Mouse (Mus musculus): ENCODE results near the gene Tlr7. TPM values are rescaled to one million over a fixed set of nuclear protein-coding genes. Genes with fewer than 3 reads are reported as not detected.
"Not testable (repeated sequence)": the region's sequence is repeated elsewhere in the genome, so short reads cannot be mapped to it uniquely, and the experiment has no call there.

The Tlr7 gene
- polyA plus RNA-seq, 1 experiment, result 2.1 TPM

- Histone ChIP-seq H3K4me1 (ENCODE audit: control insufficient read depth, insufficient read depth, insufficient read length, low read length) (no peaks in the 10 kb centered on the region), H3K4me3 (ENCODE audit: insufficient read depth, low read depth, low read length) (no peak overlapping the region), H3K27ac (replicated peaks; ENCODE audit: low read depth, low read length) (peak overlapping the region; percentile 68)
These were observed 1.8 kb downstream of the Tlr7 start for GRCm38 (mm10) chrX:167328519-167328918.

DNA sequence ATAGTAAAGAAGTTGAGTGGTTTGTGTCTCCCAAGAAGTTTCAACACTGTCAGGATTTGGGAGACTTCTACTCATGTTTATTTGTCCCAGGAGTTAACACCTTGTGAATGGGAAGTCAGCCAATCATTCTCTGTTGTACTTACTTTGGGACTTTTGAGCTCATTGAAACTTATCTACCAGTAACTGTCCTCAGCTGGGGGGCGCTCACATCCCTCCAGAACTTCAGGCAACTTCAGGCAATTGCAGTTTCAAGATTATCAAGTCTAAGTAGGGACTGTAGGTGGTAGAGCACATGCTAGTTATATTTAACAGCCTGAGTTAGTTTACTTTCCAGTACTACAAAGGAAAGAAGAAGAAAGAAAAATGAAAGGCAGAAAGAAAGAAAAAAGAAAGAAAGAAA lies 6.6 kb downstream of the Tlr7 start:
- Histone ChIP-seq H3K4me1 (ENCODE audit: control insufficient read depth, insufficient read depth, insufficient read length, low read length) (no peaks in the 10 kb centered on the region), H3K27ac (replicated peaks; ENCODE audit: low read depth, low read length) (no peak overlapping the region), H3K4me3 (ENCODE audit: insufficient read depth, low read depth, low read length) (no peak overlapping the region)

- H3K4me3 ChIP-seq (ENCODE audit: insufficient read depth, low read depth, low read length), result no peak overlapping the region
- H3K4me1 ChIP-seq (ENCODE audit: control insufficient read depth, insufficient read depth, insufficient read length, low read length), result no peaks in the 10 kb centered on the region
- no peak overlapping the region for H3K27ac ChIP-seq (replicated peaks; ENCODE audit: low read depth, low read length)
These were observed 9.0 kb downstream of the Tlr7 start for GRCm38 (mm10) chrX:167321233-167321806.

DNA sequence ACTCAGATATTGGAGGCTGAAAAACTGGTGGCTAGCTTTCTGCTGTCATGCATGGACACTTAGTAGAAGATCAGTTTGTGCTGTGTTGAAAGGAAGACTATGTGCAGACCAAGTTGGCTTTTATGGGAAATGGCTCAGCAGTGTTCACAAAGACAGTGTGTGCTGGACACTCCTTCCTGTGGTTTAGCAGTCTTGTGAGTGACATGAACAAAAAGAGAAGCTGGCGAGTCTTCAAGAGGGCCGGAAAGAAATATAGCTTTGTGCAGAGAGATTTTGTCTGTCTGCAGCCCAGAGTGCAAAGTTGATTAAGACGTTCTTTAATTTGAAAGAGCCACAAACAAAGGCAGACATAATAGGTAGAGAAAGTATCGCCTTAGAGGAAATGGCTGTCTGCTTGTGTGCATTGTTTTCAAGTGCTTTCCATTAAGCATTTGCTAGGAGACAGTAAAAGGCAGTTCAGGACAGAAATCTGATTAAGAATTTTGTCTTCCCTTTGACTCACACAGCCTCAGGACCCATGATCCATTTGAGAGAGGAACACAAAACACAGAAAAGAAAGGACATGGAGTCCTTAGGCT lies 11.4 kb downstream of the Tlr7 start:
- H3K4me1 ChIP-seq (ENCODE audit: control insufficient read depth, insufficient read depth, insufficient read length, low read length), result no peaks in the 10 kb centered on the region
- H3K27ac ChIP-seq (replicated peaks; ENCODE audit: low read depth, low read length), result peak overlapping the region; percentile 26
- H3K4me3 ChIP-seq (ENCODE audit: insufficient read depth, low read depth, low read length), result no peak overlapping the region

- Histone ChIP-seq H3K4me3 (ENCODE audit: insufficient read depth, low read depth, low read length) (no peak overlapping the region), H3K27ac (replicated peaks; ENCODE audit: low read depth, low read length) (no peak overlapping the region), H3K4me1 (ENCODE audit: control insufficient read depth, insufficient read depth, insufficient read length, low read length) (no peaks in the 10 kb centered on the region)
These were observed 14.6 kb downstream of the Tlr7 start for GRCm38 (mm10) chrX:167315766-167316165.

- no peak overlapping the region for H3K4me3 ChIP-seq (ENCODE audit: insufficient read depth, low read depth, low read length)
- H3K27ac ChIP-seq (replicated peaks; ENCODE audit: low read depth, low read length), result no peak overlapping the region; the same call in 1 of the 2 replicates
- H3K4me1 ChIP-seq (ENCODE audit: control insufficient read depth, insufficient read depth, insufficient read length, low read length), result no peaks in the 10 kb centered on the region
These were observed 15.1 kb downstream of the Tlr7 start for GRCm38 (mm10) chrX:167315093-167315726.

- not testable (repeated sequence) for H3K27ac ChIP-seq (replicated peaks; ENCODE audit: low read depth, low read length); H3K4me3 ChIP-seq (ENCODE audit: insufficient read depth, low read depth, low read length); H3K4me1 ChIP-seq (ENCODE audit: control insufficient read depth, insufficient read depth, insufficient read length, low read length)
These were observed 28.3 kb downstream of the Tlr7 start for GRCm38 (mm10) chrX:167302061-167302460.

GRCm38 (mm10) chrX:167276953-167277352 lies 53.4 kb downstream of the Tlr7 start:
- Histone ChIP-seq H3K27ac (replicated peaks; ENCODE audit: low read depth, low read length) (no peak overlapping the region), H3K4me3 (ENCODE audit: insufficient read depth, low read depth, low read length) (peak overlapping the region; percentile 33; the same call in 1 of the 2 replicates), H3K4me1 (ENCODE audit: control insufficient read depth, insufficient read depth, insufficient read length, low read length) (no peaks in the 10 kb centered on the region)

GRCm38 (mm10) chrX:167276551-167276950 lies 53.8 kb downstream of the Tlr7 start:
- no peaks in the 10 kb centered on the region for H3K4me1 ChIP-seq (ENCODE audit: control insufficient read depth, insufficient read depth, insufficient read length, low read length)
- H3K4me3 ChIP-seq (ENCODE audit: insufficient read depth, low read depth, low read length), result peak overlapping the region; percentile 33; the same call in 1 of the 2 replicates
- no peak overlapping the region for H3K27ac ChIP-seq (replicated peaks; ENCODE audit: low read depth, low read length)

DNA sequence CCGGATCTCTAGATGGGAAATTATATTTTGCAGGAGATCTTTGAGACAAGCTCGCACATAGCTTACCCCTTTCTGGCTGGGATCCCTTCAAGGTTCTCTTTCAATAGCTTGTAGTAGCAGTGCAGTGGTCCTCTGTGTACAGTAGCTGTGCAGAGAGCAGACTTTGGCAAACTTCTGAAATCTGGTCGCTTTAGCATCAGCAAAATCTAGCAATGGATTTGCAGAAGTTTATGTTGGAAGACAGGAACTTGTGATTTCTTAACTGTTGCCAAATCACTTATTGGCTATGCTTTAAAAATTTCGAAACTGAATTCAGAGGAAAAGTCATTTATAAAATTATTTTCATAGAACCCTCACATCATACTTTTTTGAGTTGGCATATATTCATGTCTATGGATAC lies 66.3 kb downstream of the Tlr7 start, which contains the start of gene Tlr8:
Gene Tlr8 (minus strand): TSS at position 244 of the 400 bp plus-strand sequence.
- Histone ChIP-seq H3K4me3 (ENCODE audit: insufficient read depth, low read depth, low read length) (peak within 1 kb of the TSS; percentile 18; the same call in 1 of the 2 replicates), H3K4me1 (ENCODE audit: control insufficient read depth, insufficient read depth, insufficient read length, low read length) (no peaks in the 10 kb centered on the region), H3K27ac (replicated peaks; ENCODE audit: low read depth, low read length) (peak within 1 kb of the TSS; percentile 37)

GRCm38 (mm10) chrX:167263530-167263929 lies 66.8 kb downstream of the Tlr7 start:
- peak overlapping the region; percentile 18; the same call in 1 of the 2 replicates for H3K4me3 ChIP-seq (ENCODE audit: insufficient read depth, low read depth, low read length)
- H3K4me1 ChIP-seq (ENCODE audit: control insufficient read depth, insufficient read depth, insufficient read length, low read length), result no peaks in the 10 kb centered on the region
- H3K27ac ChIP-seq (replicated peaks; ENCODE audit: low read depth, low read length), result peak overlapping the region; percentile 37; the same call in 1 of the 2 replicates

Other genes starting within 250 kb of the Tlr7 start
- 941 and 1,203 TPM in 2 replicates for gene Tmsb4x, start 121.2 kb downstream of the Tlr7 start, polyA plus RNA-seq (2012; ENCODE audit: insufficient read depth, insufficient read length, missing spikeins)
- 0.79 and 0.99 TPM in 2 replicates for gene Tlr8, start 66.2 kb downstream of the Tlr7 start, polyA plus RNA-seq (2012; ENCODE audit: insufficient read depth, insufficient read length, missing spikeins)
- 3.1 and 3.3 TPM in 2 replicates for gene Prps2, start 52.2 kb upstream of the Tlr7 start, polyA plus RNA-seq (2012; ENCODE audit: insufficient read depth, insufficient read length, missing spikeins)

All from brown adipose tissue, adult 24 weeks (tissue).